Mouse (Mus musculus): ENCODE data around the gene Idnk.

DNA sequence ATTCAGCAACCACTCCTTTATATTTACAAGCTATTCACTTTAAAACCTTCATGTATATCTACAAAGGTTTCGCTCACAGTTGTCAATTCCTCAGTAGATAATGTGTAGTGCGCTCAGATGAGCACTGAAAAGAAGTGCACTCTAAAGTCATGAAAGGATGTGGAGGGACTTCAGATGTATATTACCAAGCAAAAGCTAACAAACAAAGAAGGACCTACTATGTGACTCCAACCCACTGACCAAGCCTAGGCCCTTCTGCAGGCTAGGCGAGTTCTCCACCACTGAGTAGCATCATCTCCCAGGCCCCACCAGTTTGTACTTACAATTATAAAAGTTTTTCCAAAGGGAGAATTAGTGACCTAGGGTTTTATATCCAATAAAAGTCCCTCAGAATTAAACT, 46.8 kb downstream of the Idnk start:
- TF ChIP-seq JUND (IDR thresholded peaks at IDR 0.05; ENCODE audit: low read depth, low read length), result no peak
- no peak for TF ChIP-seq POLR2A (IDR thresholded peaks at IDR 0.05; ENCODE audit: control insufficient read depth in 1 of 2, insufficient read depth in 1 of 2, low read depth in 1 of 2, low read length in 2 of 2, poor library complexity in 1 of 2)
- TF ChIP-seq UBTF (IDR thresholded peaks at IDR 0.05; ENCODE audit: borderline replicate concordance, insufficient read depth, low read depth, low read length), result no peak
- TF ChIP-seq CHD2 (IDR thresholded peaks at IDR 0.05; ENCODE audit: low read length), result no peak
- no peak for TF ChIP-seq MAX (IDR thresholded peaks at IDR 0.05; ENCODE audit: low read length)
- no peak for TF ChIP-seq POLR2AphosphoS2 (IDR thresholded peaks at IDR 0.05; ENCODE audit: low read length)
- TF ChIP-seq CTCF (IDR thresholded peaks at IDR 0.05 in 2 of 3, conservative IDR thresholded peaks at IDR 0.05 in 1 of 3; ENCODE audit: control insufficient read depth in 1 of 3, insufficient read depth in 1 of 3, low read depth in 2 of 3, low read length in 3 of 3, poor library complexity in 1 of 3, severe bottlenecking in 1 of 3), result no peak
- TF ChIP-seq HCFC1 (IDR thresholded peaks at IDR 0.05; ENCODE audit: low read depth, low read length), result no peak

Data from MEL (cell line).